Mouse (Mus musculus): ENCODE results near the gene Cmtr1.

- TF ChIP-seq POLR2AphosphoS2 (IDR thresholded peaks at IDR 0.05; ENCODE audit: low read depth, low read length) (peak; percentile 2; the same call in 1 of the 2 replicates), UBTF (IDR thresholded peaks at IDR 0.05; ENCODE audit: low read depth, low read length) (no peak), TCF12 (IDR thresholded peaks at IDR 0.05; ENCODE audit: low read depth, low read length) (no peak), IRF4 (IDR thresholded peaks at IDR 0.05; ENCODE audit: low read depth, low read length) (no peak)
These were observed 42.7 kb downstream of the Cmtr1 start for GRCm38 (mm10) chr17:29702938-29703710.
